Mouse (Mus musculus) adrenal gland, postnatal 36 days (tissue): ENCODE data around the gene Gatad2b. TPM values are rescaled to one million over a fixed set of nuclear protein-coding genes. Genes with fewer than 3 reads are reported as not detected.
"Not testable (repeated sequence)": the region's sequence is repeated elsewhere in the genome, so short reads cannot be mapped to it uniquely, and the experiment has no call there.

ENCODE experiments used
- DNase-seq, 2 experiments: peaks; one replicate each; pipeline ENCODE4 v3.0.0; 2021; ENCODE audit warnings: mixed read lengths in 1 of 2
- long read RNA-seq, 2 experiments: library from polyadenylated mRNA; stranded (forward); transcript quantifications; one replicate each; pipeline ENCODE4 v2.0.0; 2021; ENCODE audit warnings: borderline sequencing depth in 2 of 2
- total RNA-seq, 2 experiments: library from RNA; stranded (reverse); gene quantifications; 2 replicates each; pipeline ENCODE4 v1.2.3; 2021

Gatad2b gene
- total RNA-seq: 10 to 100 TPM; 62.2 to 66.2 TPM
- long read RNA-seq, experiment 1, partial matches to known transcripts: 0 of 5 reads
- long read RNA-seq, experiment 1, other reads (novel, unspliced or antisense): 5 of 5 reads
- long read RNA-seq, experiment 2, full-length matches to known transcripts: 1 of 2 reads
- long read RNA-seq, experiment 2, partial matches to known transcripts: 0 of 2 reads
- long read RNA-seq, experiment 2, other reads (novel, unspliced or antisense): 1 of 2 reads

- DNase-seq: peak; percentile 97 to 98
Observed at GRCm38 (mm10) chr3:90292345-90293275, at the start of gene Gatad2b. Gene Gatad2b, plus strand, starts transcription at chr3:90293178.

- no peak for DNase-seq
Observed at GRCm38 (mm10) chr3:90245406-90245805, 47.6 kb upstream of the Gatad2b start.

GRCm38 (mm10) chr3:90247630-90247959, 45.4 kb upstream of the Gatad2b start:
- no peak for DNase-seq

GRCm38 (mm10) chr3:90247960-90248745, 44.8 kb upstream of the Gatad2b start, which contains the start of gene Slc39a1:
Gene Slc39a1, plus strand, starts transcription at chr3:90248172.
- DNase-seq: peak; percentile 95 to 96

- DNase-seq: peak; percentile 57 to 64
Observed at GRCm38 (mm10) chr3:90248746-90249100, 44.3 kb upstream of the Gatad2b start.

- no peak for DNase-seq
Observed at GRCm38 (mm10) chr3:90250791-90251190, 42.2 kb upstream of the Gatad2b start.

GRCm38 (mm10) chr3:90251731-90252226, 41.2 kb upstream of the Gatad2b start:
- DNase-seq: not testable (repeated sequence)

- not testable (repeated sequence) for DNase-seq
Observed at GRCm38 (mm10) chr3:90252659-90253058, 40.3 kb upstream of the Gatad2b start.

GRCm38 (mm10) chr3:90253174-90253573, 39.8 kb upstream of the Gatad2b start:
- DNase-seq: not testable (repeated sequence)

GRCm38 (mm10) chr3:90253653-90254418, 39.1 kb upstream of the Gatad2b start, which contains the start of gene Crtc2:
Gene Crtc2, plus strand, starts transcription at chr3:90254163.
- peak; percentile 96 to 97 for DNase-seq

- peak; percentile 68 to 78 for DNase-seq
Observed at GRCm38 (mm10) chr3:90254419-90255193, 38.4 kb upstream of the Gatad2b start.

- DNase-seq: no peak
Observed at GRCm38 (mm10) chr3:90255194-90255565, 37.8 kb upstream of the Gatad2b start.

- no peak for DNase-seq
Observed at GRCm38 (mm10) chr3:90255784-90256353, 37.1 kb upstream of the Gatad2b start.

GRCm38 (mm10) chr3:90256731-90257530, 36.0 kb upstream of the Gatad2b start:
- DNase-seq: peak; percentile 28 to 52

GRCm38 (mm10) chr3:90258521-90258920, 34.5 kb upstream of the Gatad2b start:
- DNase-seq: no peak

- no peak for DNase-seq
Observed at GRCm38 (mm10) chr3:90263121-90263771, 29.7 kb upstream of the Gatad2b start.

- DNase-seq: no peak
Observed at GRCm38 (mm10) chr3:90264687-90265033, 28.3 kb upstream of the Gatad2b start.

- DNase-seq: peak; percentile 95 to 97
Observed at GRCm38 (mm10) chr3:90265034-90265931, 27.7 kb upstream of the Gatad2b start, which contains the start of gene Dennd4b. Gene Dennd4b, plus strand, starts transcription at chr3:90265185.
